Mouse (Mus musculus): Measurements from ENCODE around the gene Nudt22.

GRCm38 (mm10) chr19:6943709-6944108, 52.2 kb downstream of the Nudt22 start:
- TF ChIP-seq CTCF (conservative IDR thresholded peaks at IDR 0.05; ENCODE audit: insufficient read depth, insufficient read length, low read depth, low read length) = no peak
- TF ChIP-seq POLR2A (IDR thresholded peaks at IDR 0.05; ENCODE audit: low read depth, low read length) = no peak
